Comparison of ENCODE assay signal across 8 mouse cellular contexts in genomic region chr6:47286247-47286967, GRCm38 (mm10).
DNase-seq lines count a peak whose midpoint lies in the region; ATAC-seq and TF ChIP-seq lines count a peak whose summit lies in the region.
"Not testable (repeated sequence)": the region's sequence is repeated elsewhere in the genome, so short reads cannot be mapped to it uniquely, and the experiment has no call there.

No protein-coding gene starts in this region.

- not testable (repeated sequence) for TF ChIP-seq POLR2A in ES-Bruce4 (IDR thresholded peaks at IDR 0.05; ENCODE audit: insufficient read depth, low read length)

- 0 out of 2 replicates have a peak, but pooled peaks have one; percentile 52 for ATAC-seq in embryonic facial prominence, embryonic 11.5 days (replicated peaks; ENCODE audit: insufficient number of reproducible peaks, low FRiP score, low TSS enrichment, low read depth)
- not testable (repeated sequence) for ATAC-seq in forebrain, embryonic 16.5 days; midbrain, embryonic 14.5 days (ENCODE audit: low FRiP score, low TSS enrichment)
- peak; percentile 76 for ATAC-seq in hindbrain, embryonic 13.5 days (ENCODE audit: low FRiP score)
- ATAC-seq in intestine, embryonic 15.5 days, result peak; percentile 66
- 0 out of 2 replicates have a peak, but pooled peaks have one; percentile 36 for ATAC-seq in limb, embryonic 13.5 days (ENCODE audit: low FRiP score, low read depth)
- ATAC-seq in neural tube, embryonic 13.5 days (ENCODE audit: low read depth), result peak; percentile 52; the same call in 1 of the 2 replicates

- not testable (repeated sequence) for H3K36me3 ChIP-seq in ES-Bruce4 (ENCODE audit: control insufficient read depth, insufficient read depth, low read length, poor library complexity, severe bottlenecking); embryonic facial prominence, embryonic 11.5 days (replicated peaks; ENCODE audit: control insufficient read depth, insufficient read depth, low read depth, low read length); forebrain, embryonic 16.5 days (ENCODE audit: control insufficient read depth, insufficient read depth); hindbrain, embryonic 13.5 days; intestine, embryonic 15.5 days; limb, embryonic 13.5 days; midbrain, embryonic 14.5 days (ENCODE audit: control insufficient read depth, insufficient read depth, low read length); neural tube, embryonic 13.5 days

- TF ChIP-seq EP300 in ES-Bruce4 (IDR thresholded peaks at IDR 0.05; ENCODE audit: insufficient read depth, low read depth, low read length), result not testable (repeated sequence)

- not testable (repeated sequence) for H3K9me3 ChIP-seq in ES-Bruce4 (replicated peaks; ENCODE audit: control insufficient read depth, insufficient read depth, low read length, poor library complexity, severe bottlenecking); embryonic facial prominence, embryonic 11.5 days (replicated peaks; ENCODE audit: control insufficient read depth, low read length); forebrain, embryonic 16.5 days (ENCODE audit: control insufficient read depth, low read length); hindbrain, embryonic 13.5 days; intestine, embryonic 15.5 days; limb, embryonic 13.5 days; midbrain, embryonic 14.5 days (ENCODE audit: control insufficient read depth, low read length); neural tube, embryonic 13.5 days

- not testable (repeated sequence) for H3K4me1 ChIP-seq in ES-Bruce4 (ENCODE audit: control insufficient read depth, insufficient read depth, low read length); embryonic facial prominence, embryonic 11.5 days (ENCODE audit: control insufficient read depth, insufficient read depth, low read length); intestine, embryonic 15.5 days (replicated peaks); limb, embryonic 13.5 days; midbrain, embryonic 14.5 days (ENCODE audit: control insufficient read depth, insufficient read depth, low read length)
- H3K4me1 ChIP-seq in forebrain, embryonic 16.5 days (replicated peaks; ENCODE audit: control insufficient read depth, insufficient read depth, low read length), result peaks cover 20% of the 10 kb centered on the region
- peaks cover 12% of the 10 kb centered on the region; the same call in 1 of the 2 replicates for H3K4me1 ChIP-seq in hindbrain, embryonic 13.5 days (replicated peaks)
- peaks cover 23% of the 10 kb centered on the region for H3K4me1 ChIP-seq in neural tube, embryonic 13.5 days (replicated peaks)

- DNase-seq in embryonic facial prominence, embryonic 11.5 days (ENCODE audit: low spot score); midbrain, embryonic 14.5 days: not testable (repeated sequence)

- peak overlapping the region; percentile 44 for H3K4me3 ChIP-seq in ES-Bruce4 (ENCODE audit: low read depth, low read length)
- not testable (repeated sequence) for H3K4me3 ChIP-seq in embryonic facial prominence, embryonic 11.5 days (ENCODE audit: low read depth, low read length); forebrain, embryonic 16.5 days (replicated peaks; ENCODE audit: low read length); hindbrain, embryonic 13.5 days; intestine, embryonic 15.5 days (replicated peaks); limb, embryonic 13.5 days; midbrain, embryonic 14.5 days (replicated peaks; ENCODE audit: low read depth, low read length); neural tube, embryonic 13.5 days

- H3K27ac ChIP-seq in ES-Bruce4 (ENCODE audit: insufficient read depth, low read length), result peak overlapping the region; percentile 39; the same call in 1 of the 2 replicates
- not testable (repeated sequence) for H3K27ac ChIP-seq in embryonic facial prominence, embryonic 11.5 days (replicated peaks; ENCODE audit: low read depth, low read length); intestine, embryonic 15.5 days; limb, embryonic 13.5 days
- H3K27ac ChIP-seq in forebrain, embryonic 16.5 days (ENCODE audit: low read length), result peak overlapping the region; percentile 44
- 0 out of 2 replicates have a peak overlapping the region, but pooled peaks have one; percentile 52 for H3K27ac ChIP-seq in hindbrain, embryonic 13.5 days
- H3K27ac ChIP-seq in midbrain, embryonic 14.5 days (replicated peaks; ENCODE audit: low read depth, low read length), result 0 out of 2 replicates have a peak overlapping the region, but pooled peaks have one; percentile 26
- peak overlapping the region; percentile 49 for H3K27ac ChIP-seq in neural tube, embryonic 13.5 days (replicated peaks)

- peak overlapping the region; percentile 81 for H3K9ac ChIP-seq in ES-Bruce4 (ENCODE audit: low read depth, poor library complexity, severe bottlenecking)
- H3K9ac ChIP-seq in embryonic facial prominence, embryonic 11.5 days (replicated peaks; ENCODE audit: low read length); forebrain, embryonic 16.5 days (replicated peaks; ENCODE audit: low read depth, low read length); hindbrain, embryonic 13.5 days; intestine, embryonic 15.5 days; limb, embryonic 13.5 days; midbrain, embryonic 14.5 days (replicated peaks; ENCODE audit: low read length): not testable (repeated sequence)
- 0 out of 2 replicates have a peak overlapping the region, but pooled peaks have one; percentile 31 for H3K9ac ChIP-seq in neural tube, embryonic 13.5 days

- not testable (repeated sequence) for TF ChIP-seq CTCF in ES-Bruce4 (IDR thresholded peaks at IDR 0.05; ENCODE audit: low read depth, low read length)

- not testable (repeated sequence) for H3K27me3 ChIP-seq in ES-Bruce4 (ENCODE audit: control insufficient read depth, insufficient read depth, low read length, poor library complexity, severe bottlenecking); embryonic facial prominence, embryonic 11.5 days (ENCODE audit: control insufficient read depth, insufficient read depth, low read length); forebrain, embryonic 16.5 days (replicated peaks; ENCODE audit: control insufficient read depth, insufficient read depth, low read length); hindbrain, embryonic 13.5 days; intestine, embryonic 15.5 days (replicated peaks); limb, embryonic 13.5 days; midbrain, embryonic 14.5 days (ENCODE audit: control insufficient read depth, insufficient read depth, low read length); neural tube, embryonic 13.5 days

- WGBS in embryonic facial prominence, embryonic 11.5 days, result 55% methylated on average over 12 of the region's 12 CpGs
- WGBS in forebrain, embryonic 16.5 days, result 58% methylated on average over 12 of the region's 12 CpGs
- 42% methylated on average over 12 of the region's 12 CpGs for WGBS in hindbrain, embryonic 13.5 days
- WGBS in intestine, embryonic 15.5 days, result 39% methylated on average over 12 of the region's 12 CpGs
- 34% methylated on average over 12 of the region's 12 CpGs for WGBS in limb, embryonic 13.5 days
- WGBS in midbrain, embryonic 14.5 days, result 51% methylated on average over 12 of the region's 12 CpGs
- WGBS in neural tube, embryonic 13.5 days, result 33% methylated on average over 12 of the region's 12 CpGs

- not testable (repeated sequence) for H3K4me2 ChIP-seq in embryonic facial prominence, embryonic 11.5 days (ENCODE audit: low read depth, low read length); forebrain, embryonic 16.5 days (ENCODE audit: low read length); hindbrain, embryonic 13.5 days; midbrain, embryonic 14.5 days (ENCODE audit: low read length)
- H3K4me2 ChIP-seq in intestine, embryonic 15.5 days (replicated peaks), result peak overlapping the region; percentile 34
- peak overlapping the region; percentile 45 for H3K4me2 ChIP-seq in limb, embryonic 13.5 days (replicated peaks)
- peak overlapping the region; percentile 30 for H3K4me2 ChIP-seq in neural tube, embryonic 13.5 days
